Mouse (Mus musculus) liver, embryonic 13.5 days (tissue): ENCODE data around the gene Ywhag. TPM values are rescaled to one million over a fixed set of nuclear protein-coding genes. Genes with fewer than 3 reads are reported as not detected.

Experiments
- ATAC-seq: fragments of 200-750 bp; cut with Nextera tagmentation; 2 replicates; pipeline ENCODE4 v1.8.0; 2017; ENCODE audit warnings: low read depth, mild to moderate bottlenecking, moderate number of reproducible peaks, moderate library complexity
- DNase-seq: peaks from one replicate; pipeline ENCODE4 v3.0.0; 2022
- H3K27ac ChIP-seq: fragments of 300-500 bp; sonication (generic); 2 replicates; pipeline ENCODE4 v1.5.1; 2015; ENCODE audit warnings: moderate library complexity, mild to moderate bottlenecking, inconsistent platforms
- H3K27me3 ChIP-seq: fragments of 300-500 bp; sonication (generic); 2 replicates; pipeline ENCODE4 v1.6.1; 2015; ENCODE audit warnings: mild to moderate bottlenecking, inconsistent platforms
- H3K36me3 ChIP-seq: fragments of 300-500 bp; sonication (generic); 2 replicates; pipeline ENCODE4 v1.6.1; 2015; ENCODE audit warnings: mild to moderate bottlenecking, inconsistent platforms
- H3K4me1 ChIP-seq: fragments of 300-500 bp; sonication (generic); replicated peaks from 2 replicates; pipeline ENCODE4 v1.6.1; 2015; ENCODE audit warnings: inconsistent platforms
- H3K4me2 ChIP-seq: fragments of 300-500 bp; sonication (generic); 2 replicates; pipeline ENCODE4 v1.6.1; 2015; ENCODE audit warnings: inconsistent platforms, mild to moderate bottlenecking, moderate library complexity
- H3K4me3 ChIP-seq: fragments of 300-500 bp; sonication (generic); replicated peaks from 2 replicates; pipeline ENCODE4 v1.5.1; 2015; ENCODE audit warnings: mild to moderate bottlenecking, inconsistent platforms
- H3K9ac ChIP-seq: fragments of 300-500 bp; sonication (generic); 2 replicates; pipeline ENCODE4 v1.6.1; 2015; ENCODE audit warnings: mild to moderate bottlenecking, inconsistent platforms
- H3K9me3 ChIP-seq: fragments of 300-500 bp; sonication (generic); replicated peaks from 2 replicates; pipeline ENCODE4 v1.6.1; 2016; ENCODE audit warnings: inconsistent platforms
- WGBS: fragments of 180-500 bp; shearing (Covaris S2); methylation state at CpG from one replicate; pipeline ENCODE4 v1.1.7; 2015; ENCODE audit not compliant: insufficient replicate concordance; 5-methylcytosine and 5-hydroxymethylcytosine counted together
- polyA plus RNA-seq: library from polyadenylated mRNA; unstranded; fragments of >200 nt; fragmentation: Nextera tagmentation; extraction: Ambion mirVana; gene quantifications from 2 replicates; pipeline ENCODE4 v1.2.1, GENCODE M21; 2015

Gene Ywhag
- polyA plus RNA-seq, 1 experiment from 2014 or later, result 80.8 TPM

- Histone ChIP-seq H3K9me3 (no peaks in the 10 kb centered on the region), H3K4me1 (peaks cover 25% of the 10 kb centered on the region), H3K4me3 (peak overlapping the region; percentile 6; the same call in 1 of the 2 replicates), H3K9ac (peak overlapping the region; percentile 61), H3K27me3 (no peaks in the 10 kb centered on the region), H3K4me2 (peak overlapping the region; percentile 51), H3K27ac (peak overlapping the region; percentile 80), H3K36me3 (no peaks in the 10 kb centered on the region)
- WGBS, result 44% methylated on average over 11 of the region's 11 CpGs
- peak; percentile 73 for DNase-seq
- peak; percentile 86 for ATAC-seq
These were observed 16.4 kb upstream of the Ywhag start for GRCm38 (mm10) chr5:135950710-135951412.

DNA sequence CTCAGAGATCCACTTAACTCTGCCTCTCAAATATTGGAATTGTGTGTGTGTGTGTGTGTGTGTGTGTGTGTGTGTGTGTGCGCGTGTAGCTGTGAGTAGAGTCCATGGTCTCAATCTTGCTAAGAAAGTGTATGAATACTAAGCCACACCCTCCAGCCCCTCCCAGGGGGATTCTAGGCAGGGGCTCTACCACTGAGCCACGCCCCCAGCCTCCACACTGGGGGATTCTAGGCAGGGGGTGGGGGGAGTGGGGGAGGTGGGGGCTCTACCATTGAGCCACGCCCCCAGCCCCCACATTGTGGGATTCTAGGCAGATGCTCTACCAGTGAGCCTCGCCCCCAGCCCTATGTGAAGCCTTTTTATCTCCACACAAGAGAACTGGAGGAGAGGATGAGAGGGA is 12.2 kb upstream of the Ywhag start:
- Histone ChIP-seq H3K4me2 (no peak overlapping the region), H3K9me3 (0 out of 2 replicates have a peak, but pooled peaks cover 3% of the 10 kb centered on the region), H3K4me3 (no peak overlapping the region), H3K4me1 (peaks cover 21% of the 10 kb centered on the region), H3K27me3 (no peaks in the 10 kb centered on the region), H3K36me3 (no peaks in the 10 kb centered on the region), H3K9ac (no peak overlapping the region), H3K27ac (no peak overlapping the region)
- DNase-seq (no peak), ATAC-seq (no peak)
- 70% methylated on average over 5 of the region's 5 CpGs for WGBS

DNA sequence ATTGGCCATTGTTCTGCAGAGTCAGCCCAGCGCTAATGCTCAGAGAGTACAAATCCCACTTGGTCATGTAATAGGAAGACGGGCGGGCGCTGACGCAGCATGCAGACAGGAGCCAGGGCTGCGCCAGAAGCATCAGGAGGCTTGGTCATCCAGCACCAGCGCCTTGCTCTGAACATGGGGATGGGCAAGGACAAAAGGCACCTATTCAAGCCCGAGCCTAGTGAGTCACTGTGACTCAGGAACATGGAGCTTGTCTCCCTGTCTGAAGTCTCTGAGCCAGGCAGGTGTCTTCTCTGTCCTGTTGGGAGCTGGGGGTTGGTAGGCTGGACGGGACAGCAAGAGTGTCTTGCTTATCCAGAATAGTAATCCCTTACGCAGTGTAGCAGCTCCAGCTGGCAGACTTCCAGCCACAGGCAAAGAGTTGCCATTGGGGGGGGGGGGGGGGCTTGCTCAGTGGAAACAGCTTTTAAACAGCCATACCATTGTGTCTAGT is 11.5 kb upstream of the Ywhag start:
- Histone ChIP-seq H3K4me1 (peaks cover 15% of the 10 kb centered on the region), H3K4me3 (no peak overlapping the region), H3K4me2 (no peak overlapping the region), H3K27ac (no peak overlapping the region), H3K36me3 (no peaks in the 10 kb centered on the region), H3K9ac (no peak overlapping the region), H3K9me3 (0 out of 2 replicates have a peak, but pooled peaks cover 3% of the 10 kb centered on the region), H3K27me3 (no peaks in the 10 kb centered on the region)
- 65% methylated on average over 10 of the region's 10 CpGs for WGBS
- DNase-seq (no peak), ATAC-seq (no peak)

DNA sequence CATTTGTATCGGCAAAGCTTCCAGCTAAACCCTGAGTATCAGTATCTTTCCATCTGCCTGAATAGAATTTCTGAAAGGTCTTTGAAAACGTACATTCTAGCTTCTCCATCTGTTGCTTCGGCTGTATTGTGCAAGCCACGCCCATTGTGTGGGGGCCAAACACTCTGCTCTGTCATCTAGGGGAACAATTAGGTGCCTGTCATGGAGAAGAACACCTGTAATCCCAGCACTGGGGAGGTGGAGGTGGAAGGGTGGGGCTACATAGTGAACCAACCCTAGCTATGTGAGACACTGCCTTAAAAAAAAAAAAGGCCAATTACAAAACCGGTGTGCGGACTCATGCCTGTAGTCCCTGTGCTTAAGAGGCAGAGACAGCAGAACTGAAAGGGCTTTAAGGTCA is 8.3 kb upstream of the Ywhag start:
- no peak overlapping the region for H3K4me2 ChIP-seq

GRCm38 (mm10) chr5:135940587-135940986 is 6.2 kb upstream of the Ywhag start:
- 0 out of 2 replicates have a peak, but pooled peaks cover 3% of the 10 kb centered on the region for H3K9me3 ChIP-seq
- H3K36me3 ChIP-seq, result no peaks in the 10 kb centered on the region
- ATAC-seq, result peak; percentile 39
- no peak overlapping the region for H3K4me3 ChIP-seq
- no peak overlapping the region for H3K9ac ChIP-seq
- DNase-seq, result no peak
- 68% methylated on average over 5 of the region's 5 CpGs for WGBS
- no peaks in the 10 kb centered on the region for H3K27me3 ChIP-seq
- H3K4me2 ChIP-seq, result no peak overlapping the region
- H3K27ac ChIP-seq, result no peak overlapping the region
- peaks cover 6% of the 10 kb centered on the region for H3K4me1 ChIP-seq

More for the DNA sequence above, 8.3 kb upstream of the Ywhag start:
- 55% methylated on average over 6 of the region's 6 CpGs for WGBS
- peaks cover 10% of the 10 kb centered on the region; the same call in 1 of the 2 replicates for H3K4me1 ChIP-seq
- DNase-seq (no peak), ATAC-seq (no peak)
- no peak overlapping the region for H3K9ac ChIP-seq
- 0 out of 2 replicates have a peak, but pooled peaks cover 3% of the 10 kb centered on the region for H3K9me3 ChIP-seq
- H3K27ac ChIP-seq, result no peak overlapping the region
- H3K27me3 ChIP-seq, result no peaks in the 10 kb centered on the region
- H3K4me3 ChIP-seq, result no peak overlapping the region
- H3K36me3 ChIP-seq, result no peaks in the 10 kb centered on the region

GRCm38 (mm10) chr5:135935641-135936190 is 1.3 kb upstream of the Ywhag start:
- Histone ChIP-seq H3K27me3 (no peaks in the 10 kb centered on the region), H3K9ac (0 out of 2 replicates have a peak overlapping the region, but pooled peaks have one; percentile 95), H3K4me2 (peak overlapping the region; percentile 93), H3K4me1 (peaks cover 37% of the 10 kb centered on the region), H3K4me3 (peak overlapping the region; percentile 98), H3K36me3 (peaks cover 18% of the 10 kb centered on the region), H3K9me3 (no peaks in the 10 kb centered on the region), H3K27ac (peak overlapping the region; percentile 98)
- 70% methylated on average over 6 of the region's 6 CpGs for WGBS
- DNase-seq (no peak), ATAC-seq (no peak)

- Histone ChIP-seq H3K9me3 (no peaks in the 10 kb centered on the region), H3K27me3 (no peaks in the 10 kb centered on the region), H3K4me2 (peak overlapping the region; percentile 93), H3K9ac (peak overlapping the region; percentile 95), H3K4me3 (peak overlapping the region; percentile 98), H3K36me3 (peaks cover 23% of the 10 kb centered on the region), H3K27ac (peak overlapping the region; percentile 98), H3K4me1 (peaks cover 40% of the 10 kb centered on the region)
- DNase-seq (no peak), ATAC-seq (peak; percentile 16)
- 45% methylated on average over 7 of the region's 7 CpGs for WGBS
These were observed 734 bp upstream of the Ywhag start for GRCm38 (mm10) chr5:135935176-135935523.

- Histone ChIP-seq H3K4me1 (peaks cover 48% of the 10 kb centered on the region), H3K9ac (peak overlapping the region; percentile 95), H3K36me3 (peaks cover 35% of the 10 kb centered on the region), H3K4me2 (peak overlapping the region; percentile 93), H3K27me3 (no peaks in the 10 kb centered on the region), H3K9me3 (no peaks in the 10 kb centered on the region), H3K4me3 (peak overlapping the region; percentile 98), H3K27ac (peak overlapping the region; percentile 98)
- under 1% methylated on average over 35 of the region's 35 CpGs for WGBS
- ATAC-seq (peak; percentile 67), DNase-seq (peak; percentile 45)
These were observed 445 bp downstream of the Ywhag start for GRCm38 (mm10) chr5:135933900-135934441.

GRCm38 (mm10) chr5:135933222-135933899 is 1.1 kb downstream of the Ywhag start:
- H3K9ac ChIP-seq, result peak overlapping the region; percentile 95
- H3K9me3 ChIP-seq, result no peaks in the 10 kb centered on the region
- H3K27ac ChIP-seq, result peak overlapping the region; percentile 98
- H3K4me3 ChIP-seq, result peak overlapping the region; percentile 98
- no peak for ATAC-seq
- H3K36me3 ChIP-seq, result peaks cover 39% of the 10 kb centered on the region
- H3K4me1 ChIP-seq, result peaks cover 50% of the 10 kb centered on the region
- H3K4me2 ChIP-seq, result peak overlapping the region; percentile 93
- no peak for DNase-seq
- WGBS, result 11% methylated on average over 12 of the region's 12 CpGs
- no peaks in the 10 kb centered on the region for H3K27me3 ChIP-seq

DNA sequence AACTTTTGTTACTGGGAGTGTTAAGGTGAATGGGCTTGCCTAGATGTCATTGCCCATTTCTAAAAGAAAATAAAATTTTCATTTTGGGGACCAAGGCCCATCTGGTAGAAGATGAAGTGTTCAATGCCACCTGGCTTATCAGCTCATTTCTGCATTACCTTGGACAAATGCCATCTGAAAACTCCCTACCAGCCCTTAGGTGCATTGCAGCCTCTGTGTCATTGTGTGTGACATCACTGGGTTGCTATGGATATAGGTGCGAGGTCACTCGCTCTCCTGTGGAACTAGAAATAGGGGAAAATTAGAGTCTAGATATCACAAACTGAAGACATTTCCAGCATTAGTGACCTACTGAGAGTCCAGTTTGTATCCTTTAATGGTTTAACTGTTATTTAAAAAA is 2.1 kb downstream of the Ywhag start:
- peaks cover 49% of the 10 kb centered on the region for H3K36me3 ChIP-seq
- peak overlapping the region; percentile 16; the same call in 1 of the 2 replicates for H3K4me3 ChIP-seq
- H3K27me3 ChIP-seq, result no peaks in the 10 kb centered on the region
- H3K27ac ChIP-seq, result peak overlapping the region; percentile 5; the same call in 1 of the 2 replicates
- H3K4me2 ChIP-seq, result no peak overlapping the region; the same call in none of the 2 replicates
- H3K4me1 ChIP-seq, result peaks cover 51% of the 10 kb centered on the region
- H3K9ac ChIP-seq, result peak overlapping the region; percentile 53
- ATAC-seq, result no peak
- H3K9me3 ChIP-seq, result no peaks in the 10 kb centered on the region
- no peak for DNase-seq
- 82% methylated on average over 2 of the region's 2 CpGs for WGBS

- Histone ChIP-seq H3K9me3 (no peaks in the 10 kb centered on the region), H3K4me1 (peaks cover 51% of the 10 kb centered on the region), H3K4me2 (no peak overlapping the region; the same call in 1 of the 2 replicates), H3K4me3 (no peak overlapping the region), H3K27ac (no peak overlapping the region), H3K9ac (0 out of 2 replicates have a peak overlapping the region, but pooled peaks have one; percentile 53), H3K27me3 (no peaks in the 10 kb centered on the region), H3K36me3 (peaks cover 58% of the 10 kb centered on the region)
- 84% methylated on average over 9 of the region's 9 CpGs for WGBS
- ATAC-seq (no peak), DNase-seq (no peak)
These were observed 2.9 kb downstream of the Ywhag start for GRCm38 (mm10) chr5:135931526-135931925.
